Mouse (Mus musculus): ENCODE results near the gene Gpc2. TPM values are rescaled to one million over a fixed set of nuclear protein-coding genes. Genes with fewer than 3 reads are reported as not detected.

Gene Gpc2
- not detected for polyA plus RNA-seq (2017; shearing (Covaris generic))

DNA sequence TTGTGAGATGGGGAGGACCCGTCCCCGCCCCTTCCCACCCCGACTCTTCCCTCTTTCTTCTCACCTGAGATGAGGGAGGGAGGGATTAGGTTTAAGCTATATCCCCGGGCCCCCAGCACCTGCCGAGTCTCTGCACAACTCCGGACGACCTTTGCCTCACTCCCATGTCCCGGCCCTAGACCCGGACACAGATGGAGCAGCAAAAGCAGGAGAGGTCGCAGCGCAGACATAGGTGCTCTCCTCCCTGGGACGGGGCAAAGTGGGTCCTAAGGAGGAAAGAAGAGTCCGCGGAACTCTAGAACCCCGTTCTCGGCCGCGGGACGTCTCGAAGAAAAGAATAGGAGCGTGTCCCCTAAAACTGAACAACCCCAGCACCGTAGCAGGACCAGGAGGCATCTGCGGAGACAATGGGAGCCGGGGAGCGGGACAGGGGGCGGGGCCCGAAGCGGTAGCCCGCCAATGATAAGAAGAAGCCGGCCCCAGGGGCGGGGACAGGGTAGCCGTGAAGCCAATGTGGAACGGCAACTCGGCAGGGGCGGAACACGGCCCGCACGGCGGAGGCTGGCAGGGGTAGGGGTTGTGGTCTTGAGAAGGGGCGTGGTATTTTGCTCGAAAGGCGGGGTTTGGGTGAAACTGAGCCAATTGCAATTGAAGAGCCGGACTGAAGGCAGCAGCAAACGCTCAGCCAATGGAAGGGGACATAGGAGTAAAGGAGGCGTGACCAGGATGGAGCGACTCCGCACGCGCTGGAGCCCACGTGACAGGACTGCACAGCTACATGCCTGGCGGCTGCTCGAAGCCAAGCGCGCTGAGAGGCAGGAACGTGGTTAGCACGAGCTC, at the start of gene Gpc2, which contains the start of the genes Gm43720 and Stag3:
TSS of gene Gpc2 (minus strand) at position 421 of the 840 bp plus-strand sequence.
TSS of gene Gm43720 (minus strand) at position 374 of the 840 bp plus-strand sequence.
TSS of gene Stag3 (plus strand) at position 656 of the 840 bp plus-strand sequence.
- peak; percentile 93 for ATAC-seq

DNA sequence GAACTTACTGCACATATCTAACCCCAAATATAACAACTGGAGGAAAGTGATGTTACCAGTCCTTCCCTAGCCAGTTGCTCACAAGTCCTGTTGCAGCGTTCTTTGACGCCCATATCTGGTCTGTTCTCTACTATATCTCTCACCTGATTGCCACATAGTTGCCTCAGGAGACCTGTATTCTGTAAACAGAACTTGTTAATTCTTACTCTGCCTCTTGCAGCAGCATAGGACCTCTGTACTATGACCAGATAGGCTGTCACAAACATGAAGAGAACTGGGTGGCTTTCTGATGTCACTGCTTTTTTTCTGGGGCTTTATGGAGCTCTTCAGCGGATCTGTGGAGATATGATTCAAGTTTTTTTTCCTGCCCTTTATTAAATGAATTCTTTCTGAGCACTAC, 33.0 kb upstream of the Gpc2 start:
- ATAC-seq, result no peak

DNA sequence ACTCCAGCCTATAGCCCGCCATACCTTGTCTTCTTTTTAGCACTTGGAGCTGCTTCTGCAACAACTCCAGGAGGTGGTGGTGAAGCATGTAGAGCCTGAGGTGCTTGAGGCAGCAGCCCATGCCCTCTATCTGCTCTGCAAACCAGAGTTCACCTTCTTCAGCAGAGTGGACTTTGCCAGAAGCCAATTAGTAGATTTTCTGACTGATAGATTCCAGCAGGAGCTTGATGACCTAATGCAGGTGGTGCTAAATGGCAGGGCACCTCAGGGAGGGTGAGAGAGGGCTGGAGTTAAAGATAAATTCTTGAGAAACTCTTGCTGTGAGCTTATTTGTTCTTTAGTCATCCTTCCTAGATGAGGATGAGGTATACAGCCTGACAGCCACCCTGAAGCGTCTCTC, 19.8 kb upstream of the Gpc2 start:
- ATAC-seq, result no peak

DNA sequence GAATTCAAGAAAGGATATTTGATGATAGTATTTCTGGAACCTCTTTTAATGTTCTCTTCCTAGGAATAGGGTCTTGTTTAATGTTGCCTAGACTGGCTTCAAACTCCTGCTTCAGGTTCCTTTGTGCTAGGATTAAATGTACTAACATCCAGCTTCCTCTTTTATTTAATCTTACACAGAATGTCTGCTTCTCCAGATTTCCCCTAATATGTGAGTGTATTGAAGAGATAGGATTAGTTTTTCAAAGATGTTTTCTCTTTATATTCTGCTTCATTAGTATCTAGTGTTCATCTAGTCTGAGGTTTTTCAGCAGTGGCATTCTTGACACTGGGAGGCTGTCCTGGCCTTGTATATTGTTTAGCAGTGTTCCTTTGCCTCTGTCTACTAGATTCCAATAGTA, 14.4 kb upstream of the Gpc2 start:
- ATAC-seq, result no peak

DNA sequence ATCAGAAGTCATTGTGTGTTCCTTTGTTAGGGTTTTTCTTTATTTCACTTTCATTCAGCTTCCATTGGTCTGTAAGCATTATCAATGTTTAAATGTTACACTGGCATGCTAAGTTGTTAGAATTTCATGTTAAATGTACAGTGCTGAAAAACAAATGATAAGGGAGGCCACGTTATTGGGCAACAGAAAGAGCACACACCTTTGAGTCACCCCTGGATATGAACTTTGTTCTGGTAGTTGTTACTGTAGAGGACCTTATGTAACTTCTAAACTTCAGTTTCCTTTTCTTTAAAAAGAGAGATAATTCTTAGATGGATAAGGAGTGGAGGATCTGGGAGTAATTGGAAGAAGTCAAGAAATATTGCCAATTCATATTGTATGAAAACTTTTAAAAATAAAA, 11.8 kb upstream of the Gpc2 start:
- no peak for ATAC-seq

DNA sequence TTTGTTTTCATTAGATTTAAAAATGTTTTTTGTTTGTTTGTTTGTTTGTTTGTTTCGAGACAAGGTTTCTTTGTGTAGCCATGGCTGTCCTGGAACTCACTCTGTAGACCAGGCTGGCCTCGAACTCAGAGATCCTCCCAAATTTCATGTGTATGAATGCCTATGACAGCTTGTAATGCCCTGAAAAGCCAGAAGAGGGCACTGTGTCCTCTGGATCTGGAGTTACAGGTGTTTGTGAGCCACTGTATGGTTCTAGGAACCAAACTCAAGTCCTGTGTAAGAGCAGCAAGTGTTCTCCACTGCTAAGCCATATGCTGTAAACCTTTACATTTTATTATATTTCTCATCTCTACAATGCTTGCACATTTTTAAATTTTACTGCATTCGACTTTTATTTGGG, 8.1 kb upstream of the Gpc2 start:
- ATAC-seq, result no peak

DNA sequence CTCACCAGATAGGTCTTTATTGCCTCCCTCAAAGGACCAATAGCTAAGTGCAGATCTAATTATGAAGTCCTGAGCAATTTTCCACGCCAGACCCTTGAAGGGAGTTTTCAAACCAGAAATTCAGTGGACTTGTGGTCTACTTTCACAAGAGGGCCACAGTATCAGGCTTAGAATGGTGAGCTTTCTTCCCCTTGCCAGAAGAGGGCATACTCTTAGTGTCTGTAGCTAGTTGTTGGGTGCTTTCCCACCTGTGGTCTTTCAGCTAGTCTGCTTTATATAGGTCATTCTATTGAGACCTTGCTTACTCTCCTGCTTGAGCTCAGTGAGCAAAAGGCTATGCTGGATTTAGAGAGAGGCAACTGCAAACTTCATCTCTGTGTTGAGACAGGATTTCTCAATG, 3.7 kb upstream of the Gpc2 start:
- no peak for ATAC-seq

DNA sequence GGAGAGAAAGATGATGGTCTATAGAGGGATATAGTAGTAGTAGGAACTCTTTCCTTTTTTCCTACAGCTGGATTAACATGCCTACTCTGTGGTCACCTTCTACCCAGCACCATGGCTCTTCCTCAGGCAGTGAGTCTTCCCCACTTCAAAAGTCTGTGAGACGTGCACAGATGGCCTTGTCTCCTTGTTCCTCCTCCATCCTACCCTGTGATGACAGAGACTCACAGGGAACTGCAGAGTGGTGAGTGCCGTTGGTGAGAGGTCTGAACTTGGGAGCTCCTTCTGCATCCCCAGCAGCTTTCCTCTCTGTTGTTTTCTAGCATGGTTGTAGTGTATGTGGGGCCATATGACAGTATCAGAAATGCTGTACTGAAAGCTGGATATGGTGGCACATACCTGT, 2.0 kb upstream of the Gpc2 start:
- no peak for ATAC-seq

DNA sequence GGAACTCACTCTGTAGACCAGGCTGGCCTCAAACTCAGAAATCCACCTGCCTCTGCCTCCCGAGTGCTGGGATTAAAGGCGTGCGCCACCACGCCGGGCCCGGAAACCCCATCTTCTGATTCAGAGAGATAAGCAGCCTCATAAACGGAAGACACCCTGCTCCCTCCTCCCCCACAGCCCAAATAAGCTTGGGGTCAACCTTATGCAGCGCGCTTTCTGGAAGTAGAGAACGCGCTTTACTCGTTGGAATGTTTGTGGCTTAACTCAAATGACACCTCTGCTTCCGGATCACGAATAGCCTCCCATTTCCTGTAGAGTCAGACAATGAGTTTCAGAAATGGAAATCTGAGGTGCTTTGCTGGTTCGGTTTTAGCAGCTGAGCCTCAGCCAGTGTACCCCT, 1.0 kb upstream of the Gpc2 start:
- no peak for ATAC-seq

DNA sequence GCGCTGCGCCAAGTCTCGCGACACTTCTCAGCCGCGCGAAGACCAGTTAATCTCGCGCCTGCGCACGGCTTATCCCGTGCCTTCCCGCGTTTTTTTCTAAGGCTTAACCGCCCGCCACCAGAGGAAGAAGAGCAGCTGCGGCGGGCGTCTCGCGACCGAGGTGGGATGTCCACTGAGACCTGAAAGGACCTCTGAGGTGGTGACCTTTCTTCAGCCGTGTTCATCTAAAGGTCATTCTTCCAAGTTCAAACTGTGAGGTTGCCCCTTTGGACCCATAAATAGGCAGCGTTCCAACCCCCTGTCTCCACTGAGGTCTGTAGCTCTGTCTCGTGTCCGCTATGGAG, 592 bp upstream of the Gpc2 start:
- no peak for ATAC-seq

DNA sequence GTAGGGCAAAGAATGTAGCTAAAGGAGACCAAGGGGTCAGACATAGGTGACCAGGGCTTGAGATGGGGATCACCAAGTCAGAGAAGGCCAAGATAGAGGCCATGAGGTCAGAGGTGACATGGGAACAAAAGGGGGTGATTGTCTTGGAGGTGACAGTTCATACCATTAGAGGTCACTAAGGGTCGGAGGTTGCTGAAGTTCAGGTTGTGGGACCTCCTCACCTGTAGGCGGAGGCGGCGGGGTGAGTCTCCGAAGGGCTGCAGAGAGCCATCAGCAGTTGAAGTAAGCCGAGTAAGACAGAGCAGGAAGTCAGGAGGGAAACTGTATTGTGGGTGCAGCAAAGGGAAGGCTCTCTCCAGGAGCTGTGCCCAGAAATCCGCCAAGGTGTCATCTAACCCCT, 1.8 kb downstream of the Gpc2 start:
- no peak for ATAC-seq

DNA sequence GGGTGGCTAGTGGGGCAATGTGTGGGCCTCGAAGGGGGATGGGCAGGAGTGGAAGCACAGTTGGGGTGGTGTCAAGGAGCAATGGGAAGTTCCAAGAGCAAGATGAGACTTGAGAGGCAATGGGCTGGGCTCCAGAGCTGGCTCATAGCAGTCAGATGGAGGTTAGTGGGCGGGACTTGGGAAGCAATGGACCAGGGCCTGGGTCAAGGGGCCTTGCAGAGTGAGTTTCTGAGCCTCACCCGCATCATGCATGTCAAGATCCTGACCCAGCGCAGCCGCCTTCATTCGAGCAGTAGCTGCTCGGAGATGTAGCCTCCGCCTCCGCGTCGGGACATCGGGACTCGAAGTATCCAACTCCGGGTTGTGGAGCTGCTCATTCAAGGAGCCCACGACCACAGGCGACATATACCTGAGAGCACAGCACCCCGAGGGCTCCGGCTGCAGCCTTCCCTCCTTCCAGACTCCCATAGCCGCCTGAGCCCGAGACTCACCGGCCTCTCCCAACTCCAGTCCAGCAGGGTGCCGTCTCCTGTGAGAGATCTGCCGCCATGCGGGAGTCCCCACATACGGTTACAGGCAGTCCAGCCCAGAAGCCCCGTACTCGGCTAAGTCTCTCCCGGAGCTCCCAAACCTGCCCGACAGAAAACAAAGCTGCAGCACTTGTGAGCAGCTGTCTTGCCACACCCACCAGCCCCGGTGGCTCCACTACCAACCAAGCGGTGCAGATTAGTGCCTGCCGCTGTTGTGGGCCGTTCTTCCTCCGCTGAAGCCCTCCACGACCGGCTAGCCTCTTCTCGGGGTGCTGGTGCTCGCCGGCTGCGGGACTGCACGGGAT, 4.4 kb downstream of the Gpc2 start:
- no peak for ATAC-seq

DNA sequence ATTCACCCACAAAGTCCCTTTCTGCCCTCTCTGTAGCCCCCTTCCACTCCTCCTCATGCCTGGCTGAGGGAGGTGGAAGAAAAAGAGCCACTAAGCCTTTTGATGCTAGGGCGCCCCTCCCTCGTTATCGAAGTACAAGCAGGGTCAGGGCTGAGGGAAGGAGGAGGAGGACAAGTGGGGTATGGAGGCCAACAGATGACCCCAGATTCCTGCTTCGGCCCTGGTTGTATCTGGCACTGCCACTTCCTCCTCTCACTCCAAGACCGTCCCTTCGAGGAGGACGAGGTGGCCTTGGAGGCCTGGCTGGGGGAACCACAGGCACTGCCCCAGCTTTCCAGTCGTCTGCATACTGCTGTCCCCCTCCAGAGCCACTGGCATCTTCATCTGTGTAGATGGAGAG, 5.6 kb downstream of the Gpc2 start:
- no peak for ATAC-seq

DNA sequence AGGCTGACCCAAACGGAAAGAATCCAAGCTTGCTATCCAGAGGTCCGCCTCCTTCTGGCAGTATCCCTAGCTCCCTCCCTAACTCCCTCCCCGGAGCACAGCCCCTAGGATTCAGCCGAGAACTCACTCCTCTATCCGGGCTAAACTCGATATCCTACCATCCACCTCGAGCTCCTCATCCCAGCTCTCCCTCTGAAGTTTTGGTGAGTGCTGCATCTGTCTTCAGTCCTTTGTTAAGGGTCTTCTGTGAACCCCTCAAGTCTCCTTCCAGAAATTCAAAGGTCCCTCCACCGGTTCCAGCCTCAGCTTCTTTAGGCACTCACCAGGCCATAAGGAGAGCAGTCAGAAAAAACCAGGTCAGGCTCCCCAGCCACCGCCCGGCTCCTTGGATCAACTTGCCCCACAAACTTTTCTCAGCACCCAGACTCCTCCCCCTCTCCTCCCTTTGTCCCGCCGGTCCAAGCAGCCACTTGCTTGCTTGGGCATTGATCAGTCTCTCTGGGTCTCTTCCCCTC, 7.3 kb downstream of the Gpc2 start, which contains the start of gene Gal3st4:
TSS of gene Gal3st4 (minus strand) at position 432 of the 515 bp plus-strand sequence.
- no peak for ATAC-seq

DNA sequence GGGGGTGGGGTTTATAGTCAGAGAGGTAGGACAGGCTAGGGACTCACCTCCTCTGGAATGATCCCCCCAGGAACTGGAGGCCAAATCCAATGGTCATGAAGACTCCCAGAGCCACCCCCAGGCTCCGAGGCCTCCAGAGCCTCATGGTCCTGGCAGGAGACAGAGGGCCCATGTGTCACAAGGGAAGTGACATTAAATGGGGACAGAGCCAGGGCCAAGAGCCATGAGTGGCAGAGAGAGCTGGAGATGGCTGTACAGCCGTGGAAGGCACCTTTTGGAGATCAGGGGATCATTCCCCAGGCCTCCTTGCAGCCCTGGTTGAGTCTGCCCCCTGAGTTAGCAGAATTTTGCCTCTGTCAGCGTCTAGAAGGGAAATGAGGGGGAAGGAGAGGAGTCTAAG, 8.6 kb downstream of the Gpc2 start:
- ATAC-seq, result no peak

DNA sequence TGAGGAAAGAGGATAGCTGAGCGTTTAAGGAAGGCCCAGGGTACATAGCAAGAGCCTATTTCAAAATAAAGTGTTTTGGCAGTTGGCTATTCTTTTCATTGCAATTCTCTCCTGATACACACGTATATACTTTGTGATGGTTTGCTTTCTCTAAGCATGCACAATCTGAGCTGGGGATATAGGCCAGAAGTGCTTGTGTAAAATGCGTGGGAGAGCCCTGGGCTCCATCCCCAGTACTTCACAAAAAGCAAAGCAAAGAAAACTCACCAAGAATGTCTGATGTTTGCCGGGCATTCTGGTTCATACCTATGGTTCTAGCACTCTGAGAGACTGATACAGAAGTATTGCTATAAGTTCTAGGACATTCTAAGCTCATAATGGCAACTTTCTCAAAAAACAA, 10.8 kb downstream of the Gpc2 start:
- no peak for ATAC-seq

DNA sequence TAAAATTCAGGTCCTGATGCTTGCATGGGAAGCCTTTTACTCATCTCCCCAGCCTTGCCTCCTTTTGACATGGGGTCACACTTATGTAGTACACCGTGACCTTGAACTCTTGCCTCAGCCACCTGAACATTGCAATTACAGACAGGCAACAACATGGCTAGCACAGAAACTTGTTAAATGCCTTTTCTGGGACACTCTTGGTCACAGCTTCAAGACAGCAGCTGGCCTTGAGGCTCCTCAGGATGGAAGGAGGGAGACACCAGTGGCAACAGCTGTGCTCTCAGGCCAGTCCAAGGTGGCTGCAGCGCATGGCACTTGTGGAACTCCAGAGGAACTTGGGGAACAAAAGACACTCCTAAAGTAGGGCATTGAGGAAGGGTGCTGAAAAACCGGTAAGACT, 12.7 kb downstream of the Gpc2 start:
- ATAC-seq, result no peak

DNA sequence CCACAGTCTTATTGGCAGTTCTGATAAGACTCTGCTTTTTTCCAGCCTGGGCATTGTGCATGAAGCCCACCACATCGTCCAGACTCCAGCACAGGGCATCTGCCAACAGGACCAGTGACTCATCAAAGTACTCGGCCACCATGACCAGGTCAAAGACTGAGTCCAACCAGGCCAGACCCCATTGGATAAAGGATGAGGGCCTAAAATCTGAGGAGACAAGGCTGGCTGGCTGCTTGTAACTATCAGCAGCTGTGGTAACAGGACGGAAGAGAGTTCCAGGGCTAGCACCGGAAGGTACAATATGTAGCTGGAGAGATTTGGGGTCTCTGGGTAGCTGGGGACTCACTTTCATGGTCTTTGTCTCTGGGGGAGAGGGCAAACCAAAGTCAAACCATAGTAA, 14.1 kb downstream of the Gpc2 start:
- ATAC-seq, result no peak

DNA sequence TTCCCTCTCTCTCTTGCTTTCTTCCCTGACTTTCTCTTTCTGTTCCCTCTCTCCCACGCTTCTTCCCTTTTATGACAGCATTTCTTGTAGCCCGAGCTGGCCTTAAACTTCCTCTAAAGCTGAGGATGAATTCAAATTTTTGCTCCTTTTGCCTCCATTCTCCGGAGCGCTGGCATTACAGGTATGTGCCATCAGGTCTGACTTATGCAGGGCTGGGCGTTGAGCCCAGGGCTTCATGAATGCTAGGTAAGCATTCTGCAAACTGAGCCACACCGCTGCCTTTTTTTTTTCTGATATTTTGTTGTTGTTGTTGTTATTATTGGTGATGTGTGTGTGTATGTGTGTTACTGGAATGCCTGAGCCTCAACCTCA, 15.6 kb downstream of the Gpc2 start:
- ATAC-seq, result no peak

DNA sequence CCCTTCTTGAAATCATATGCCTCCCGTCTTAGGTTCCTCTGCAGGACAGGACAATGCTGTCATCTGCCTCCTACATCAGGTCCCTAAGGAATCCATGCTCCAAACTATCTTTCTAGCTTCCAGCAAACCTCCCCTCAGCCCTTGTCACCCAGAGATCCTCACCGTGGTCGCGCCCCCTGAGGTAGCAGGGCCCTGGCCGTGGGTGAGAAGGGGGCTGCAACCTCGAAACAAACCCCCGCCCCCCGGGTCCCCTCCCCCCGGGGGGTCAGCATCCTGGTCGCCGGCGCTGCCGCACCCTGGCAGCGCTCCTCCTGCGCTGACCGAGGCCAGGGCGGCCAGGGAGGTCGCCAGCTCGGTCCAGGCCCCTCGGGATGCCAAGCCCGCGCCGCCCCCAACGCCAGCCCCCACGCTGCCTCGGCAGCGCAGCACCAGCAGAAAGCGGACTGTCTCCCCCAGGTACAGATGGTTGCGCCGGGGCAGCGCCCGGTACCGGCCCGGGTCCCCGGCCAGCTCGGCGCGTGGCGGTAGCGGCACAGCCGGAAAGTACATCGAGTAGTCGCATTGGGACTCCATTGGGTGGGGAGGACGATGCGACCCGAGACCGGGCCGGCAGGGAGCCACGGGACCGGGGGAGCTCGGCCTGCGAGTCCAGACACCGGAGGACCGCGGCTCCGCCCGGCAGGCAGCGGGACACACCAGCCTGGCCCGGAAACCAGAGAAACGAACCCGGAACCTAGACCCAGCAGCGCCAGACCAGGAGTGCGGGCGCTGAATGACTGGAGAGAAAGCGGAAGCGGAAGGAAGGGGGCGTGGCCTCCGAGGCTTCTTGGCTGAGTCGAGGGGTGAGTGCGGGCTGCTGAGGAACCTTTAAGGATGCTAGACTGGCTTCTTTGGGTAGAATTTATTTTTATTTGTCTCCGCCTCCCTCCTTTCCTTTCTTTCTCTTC, 16.3 kb downstream of the Gpc2 start, which contains the start of gene BC037034:
TSS of gene BC037034 (minus strand) at position 774 of the 947 bp plus-strand sequence.
- ATAC-seq, result peak; percentile 99

DNA sequence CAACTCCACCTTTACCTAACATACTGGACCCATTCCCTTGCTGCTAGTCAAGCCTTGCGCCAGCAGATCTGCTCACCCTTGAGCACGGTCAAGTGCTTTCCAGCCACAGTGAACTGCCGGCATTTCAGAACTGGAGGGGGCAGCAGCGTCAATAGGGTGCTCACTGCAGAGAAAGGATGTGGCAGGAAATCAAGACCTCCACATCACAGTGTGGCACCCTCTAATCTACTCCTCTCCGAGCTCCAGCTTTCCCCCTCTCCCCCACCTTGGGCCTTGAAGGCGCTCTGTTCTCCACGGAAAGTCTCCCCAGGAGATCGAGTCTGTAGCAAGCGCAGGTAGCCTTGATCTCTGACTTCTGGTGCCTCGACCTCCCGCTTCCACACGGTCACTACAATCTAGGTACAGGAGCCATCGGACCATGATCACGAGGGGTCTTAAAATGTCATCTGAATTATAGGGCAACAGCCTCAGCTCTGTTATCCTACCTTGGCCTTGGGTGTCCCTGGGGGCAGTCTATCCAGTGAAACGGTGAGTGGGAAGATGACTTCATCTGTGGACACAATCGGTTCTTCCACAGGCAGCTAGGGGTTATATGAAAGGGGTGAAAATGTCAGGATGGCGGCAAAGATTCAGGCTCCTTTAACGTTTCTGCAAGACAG, 17.1 kb downstream of the Gpc2 start:
- ATAC-seq, result no peak

DNA sequence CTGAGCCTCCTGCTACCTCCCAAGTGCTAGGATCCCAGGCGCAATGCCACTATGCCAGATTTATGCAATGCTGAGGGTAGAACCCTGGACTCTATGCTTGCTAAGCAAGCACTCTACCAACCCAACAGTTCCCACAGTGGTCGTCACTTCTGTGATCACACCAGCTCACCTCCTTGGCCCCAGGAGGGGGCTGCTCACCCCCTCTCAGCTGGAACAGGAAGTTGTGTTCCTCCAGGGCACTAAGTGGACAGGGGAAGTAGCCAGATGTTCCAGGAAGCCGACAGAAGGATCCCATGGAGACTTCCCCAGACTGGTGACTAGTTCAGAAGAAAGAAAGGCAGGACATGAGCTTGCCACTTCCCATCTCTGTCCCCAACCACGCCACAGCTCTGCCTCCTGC, 17.8 kb downstream of the Gpc2 start:
- no peak for ATAC-seq

All from activated CD4-positive, CD25-positive, alpha-beta regulatory T cell, adult 4 months (primary cell).